Mouse (Mus musculus): ENCODE data around the gene Slc22a21. TPM values are rescaled to one million over a fixed set of nuclear protein-coding genes. Genes with fewer than 3 reads are reported as not detected.
"Not testable (repeated sequence)": the region's sequence is repeated elsewhere in the genome, so short reads cannot be mapped to it uniquely, and the experiment has no call there.

Slc22a21 gene
- total RNA-seq (2021): 1 to 10 TPM; 3.7 to 4.1 TPM
- long read RNA-seq, partial matches to known transcripts: 0 of 1 reads
- long read RNA-seq, other reads (novel, unspliced or antisense): 1 of 1 reads

- peak; percentile 74 to 77 for DNase-seq (ENCODE audit: low spot score in 2 of 2)
Measured at GRCm38 (mm10) chr11:53979788-53980621, at the start of gene Slc22a21. Gene Slc22a21, minus strand, starts transcription at chr11:53980332.

GRCm38 (mm10) chr11:54028997-54029396 lies 48.9 kb upstream of the Slc22a21 start:
- no peak for DNase-seq (ENCODE audit: low spot score in 2 of 2)

DNA sequence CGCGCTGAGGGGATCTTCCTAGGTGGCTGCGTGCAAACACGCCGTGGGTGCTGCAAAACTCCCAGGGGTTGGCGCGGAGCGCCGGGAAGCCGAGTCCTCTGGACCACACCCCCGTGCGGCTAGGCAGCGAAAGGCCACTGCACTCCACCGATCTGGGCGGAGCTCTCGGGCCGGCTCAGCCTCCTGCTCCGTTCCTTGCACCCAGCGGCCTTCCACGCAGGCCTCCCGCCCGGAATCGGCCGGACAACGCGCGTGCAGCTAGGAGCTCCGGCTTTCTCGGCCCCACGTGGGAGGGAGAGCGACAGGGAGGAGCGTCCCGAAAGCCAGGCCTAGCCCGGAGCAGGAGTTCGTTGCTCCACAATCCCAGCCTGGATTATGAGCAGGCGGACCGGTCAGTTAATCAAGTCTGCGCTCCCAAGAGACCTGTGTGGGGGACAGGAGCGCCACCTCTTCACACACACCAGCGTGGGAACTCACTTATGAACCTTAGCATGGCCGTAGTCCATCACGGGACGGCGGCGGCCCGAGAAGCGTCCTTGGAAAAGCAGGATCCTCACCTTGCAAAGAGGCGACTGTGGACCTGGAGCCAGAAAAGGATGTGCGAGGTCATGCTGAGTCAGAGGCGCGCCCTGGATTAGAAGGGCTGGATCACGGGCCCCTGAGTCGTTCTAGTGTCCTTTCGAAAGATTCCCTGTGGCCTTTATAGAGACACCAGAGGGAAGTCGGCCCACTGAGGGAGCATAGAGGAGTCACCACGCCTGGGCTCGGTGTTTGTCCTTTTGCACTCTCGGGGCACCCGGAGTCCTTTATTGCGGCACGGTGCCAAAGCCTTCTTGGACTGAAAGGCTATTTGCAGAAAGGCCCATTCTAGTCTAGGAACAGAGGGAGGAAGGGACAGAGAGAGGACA lies 48.2 kb upstream of the Slc22a21 start, which contains the start of gene Slc22a4:
Gene Slc22a4, minus strand, starts transcription at position 47 of the 908 bp plus-strand sequence.
- DNase-seq (ENCODE audit: low spot score in 2 of 2): peak; percentile 63 to 74

GRCm38 (mm10) chr11:54027131-54028043 lies 47.3 kb upstream of the Slc22a21 start:
- DNase-seq (ENCODE audit: low spot score in 2 of 2): peak in 1 of 2 experiments; percentile 40

DNA sequence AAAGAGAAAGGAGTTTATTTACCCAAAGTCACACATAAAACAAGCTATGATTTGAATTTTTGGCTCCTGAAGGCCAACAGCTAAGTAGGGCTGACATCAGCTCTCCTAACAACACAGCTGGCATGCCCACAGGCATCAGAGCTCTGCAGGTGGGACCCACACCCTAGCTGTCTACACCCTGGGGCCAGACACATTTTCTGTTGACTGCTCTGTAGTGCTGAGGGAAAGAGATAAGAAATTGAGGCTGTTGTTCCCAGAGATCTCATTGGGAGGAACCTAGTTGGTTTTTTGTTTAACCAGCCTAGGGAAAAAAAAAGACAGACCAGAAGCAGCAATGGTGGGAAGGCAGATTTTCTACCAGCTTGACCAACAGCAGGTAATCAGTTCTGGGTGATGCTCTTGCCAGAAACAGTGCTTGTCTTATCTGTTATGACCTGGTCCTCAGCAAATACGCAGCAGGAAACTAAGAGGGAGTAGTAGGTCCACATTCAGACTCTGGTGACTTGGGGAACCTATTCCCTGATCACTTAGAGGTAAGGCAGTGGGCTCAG lies 46.4 kb upstream of the Slc22a21 start:
- DNase-seq (ENCODE audit: low spot score in 2 of 2): no peak

GRCm38 (mm10) chr11:54021396-54022093 lies 41.4 kb upstream of the Slc22a21 start:
- DNase-seq (ENCODE audit: low spot score in 2 of 2): no peak

GRCm38 (mm10) chr11:54018893-54019732 lies 39.0 kb upstream of the Slc22a21 start:
- no peak for DNase-seq (ENCODE audit: low spot score in 2 of 2)

DNA sequence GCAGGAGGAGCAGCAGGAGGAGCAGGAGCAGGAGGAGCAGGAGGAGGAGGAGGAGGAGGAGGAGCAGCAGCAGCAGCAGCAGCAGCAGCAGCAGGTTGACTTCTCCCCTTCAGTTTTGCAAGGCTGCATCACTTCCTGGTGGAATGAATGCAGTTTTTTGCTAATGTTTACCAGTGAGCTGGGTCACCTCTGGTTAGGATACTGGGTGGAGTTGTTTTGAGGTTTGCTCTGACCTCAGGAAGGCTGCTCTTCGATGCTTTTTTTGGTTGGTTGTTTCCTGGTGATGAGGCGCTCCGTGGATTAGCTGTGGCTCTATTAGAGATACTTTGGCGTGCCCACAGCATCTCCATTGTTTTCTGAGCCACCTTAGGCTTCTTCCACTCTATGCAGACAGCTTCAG lies 37.5 kb upstream of the Slc22a21 start:
- DNase-seq (ENCODE audit: low spot score in 2 of 2): no peak

GRCm38 (mm10) chr11:54016051-54016450 lies 35.9 kb upstream of the Slc22a21 start:
- DNase-seq (ENCODE audit: low spot score in 2 of 2): no peak

DNA sequence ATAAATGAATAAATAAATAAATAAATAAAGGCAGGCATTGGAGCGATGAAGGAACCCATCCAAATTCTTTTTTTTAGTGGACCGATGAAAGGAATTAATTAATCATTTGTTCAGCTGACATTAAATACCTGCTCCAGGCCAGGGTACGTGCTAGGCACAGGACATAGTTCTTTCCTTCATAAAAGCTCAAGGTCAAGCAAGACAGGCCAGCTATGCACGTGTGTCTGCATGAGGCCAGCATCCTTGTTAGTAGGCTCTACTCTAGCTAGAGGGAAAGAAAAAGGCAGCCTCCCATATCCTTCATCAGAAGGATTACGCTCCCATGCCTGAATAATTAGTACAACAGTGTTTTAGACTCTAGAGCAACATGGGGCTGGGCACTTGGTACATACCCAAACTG lies 32.8 kb upstream of the Slc22a21 start:
- no peak for DNase-seq (ENCODE audit: low spot score in 2 of 2)

DNA sequence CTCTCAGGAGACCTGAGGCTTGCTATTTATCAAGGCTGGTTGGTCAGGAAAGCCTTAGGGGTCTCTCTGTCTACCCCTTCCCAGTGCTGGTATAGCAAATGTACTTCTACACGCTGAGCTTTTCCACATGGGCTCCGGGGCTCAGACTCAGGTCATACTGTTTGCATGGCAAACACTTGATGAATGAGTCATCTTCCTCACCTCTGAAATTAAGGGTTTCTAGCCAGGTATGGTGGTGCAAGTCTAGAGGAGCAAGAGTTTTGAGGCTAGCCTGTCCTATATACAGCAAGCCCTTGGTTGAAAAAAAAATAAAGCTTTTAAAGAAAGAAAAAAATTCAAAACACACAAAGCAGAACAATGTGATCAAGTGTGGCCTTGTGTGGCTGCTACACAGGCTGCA lies 31.1 kb upstream of the Slc22a21 start:
- no peak for DNase-seq (ENCODE audit: low spot score in 2 of 2)

DNA sequence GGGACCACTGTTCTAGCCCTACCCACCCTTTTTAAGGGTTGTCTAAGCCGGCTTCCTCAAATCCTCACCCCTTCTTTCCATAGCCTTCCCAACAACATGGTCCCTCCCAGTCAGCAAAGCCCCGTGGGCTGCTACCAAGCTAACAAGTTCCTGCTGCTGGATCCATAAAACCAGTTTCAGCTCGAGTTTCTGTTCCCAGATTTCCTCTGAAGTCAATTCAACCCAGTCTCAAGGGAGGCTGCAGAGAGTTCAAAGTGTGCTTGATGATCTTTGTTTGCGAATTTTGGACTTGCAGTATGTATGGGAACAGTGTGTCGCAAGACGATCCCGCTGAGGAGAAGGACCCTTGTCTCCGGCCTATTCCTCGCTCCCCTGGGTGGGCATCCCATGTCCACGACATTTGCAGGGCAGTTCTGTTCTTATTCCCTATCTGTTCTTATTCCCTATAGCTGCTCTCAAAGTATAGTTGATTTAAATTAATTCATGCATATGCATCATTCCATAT lies 28.3 kb upstream of the Slc22a21 start:
- DNase-seq (ENCODE audit: low spot score in 2 of 2): no peak

DNA sequence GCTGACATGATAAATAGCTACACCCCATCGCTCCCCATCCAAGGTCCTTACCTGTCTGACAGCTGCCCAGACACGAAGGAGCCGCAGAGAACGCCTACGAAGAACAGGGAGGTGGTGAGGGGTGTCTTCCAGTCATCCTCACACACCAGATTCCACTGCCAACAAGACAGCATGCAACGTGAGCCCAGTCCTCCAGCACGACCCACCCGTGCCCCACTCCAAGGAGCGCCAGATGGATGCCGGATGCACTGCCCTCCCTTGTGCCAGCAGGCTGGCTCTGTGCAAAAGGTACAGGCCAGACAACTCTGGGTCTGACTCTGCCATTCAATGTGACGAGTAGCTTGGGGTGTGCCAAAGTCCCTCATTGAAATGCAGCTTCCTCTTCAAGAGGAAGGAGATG lies 27.6 kb upstream of the Slc22a21 start:
- DNase-seq (ENCODE audit: low spot score in 2 of 2): no peak

GRCm38 (mm10) chr11:54006901-54007300 lies 26.8 kb upstream of the Slc22a21 start:
- no peak for DNase-seq (ENCODE audit: low spot score in 2 of 2)

DNA sequence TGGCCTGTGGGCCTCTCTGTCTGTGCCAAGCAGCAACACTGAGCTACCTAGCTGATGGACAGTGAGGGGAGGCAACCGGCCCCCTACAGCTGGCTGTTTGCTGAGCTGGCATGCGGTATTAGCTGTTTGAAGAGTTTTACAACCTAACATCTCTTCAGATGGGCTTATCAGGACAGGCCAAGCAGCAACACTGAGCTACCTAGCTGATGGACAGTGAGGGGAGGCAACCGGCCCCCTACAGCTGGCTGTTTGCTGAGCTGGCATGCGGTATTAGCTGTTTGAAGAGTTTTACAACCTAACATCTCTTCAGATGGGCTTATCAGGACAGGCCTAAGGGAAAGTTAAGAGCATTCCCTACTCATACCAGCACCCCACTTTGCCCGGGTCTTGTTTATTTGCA lies 26.2 kb upstream of the Slc22a21 start:
- DNase-seq (ENCODE audit: low spot score in 2 of 2): not testable (repeated sequence)

GRCm38 (mm10) chr11:54004734-54005133 lies 24.6 kb upstream of the Slc22a21 start:
- no peak for DNase-seq (ENCODE audit: low spot score in 2 of 2)

DNA sequence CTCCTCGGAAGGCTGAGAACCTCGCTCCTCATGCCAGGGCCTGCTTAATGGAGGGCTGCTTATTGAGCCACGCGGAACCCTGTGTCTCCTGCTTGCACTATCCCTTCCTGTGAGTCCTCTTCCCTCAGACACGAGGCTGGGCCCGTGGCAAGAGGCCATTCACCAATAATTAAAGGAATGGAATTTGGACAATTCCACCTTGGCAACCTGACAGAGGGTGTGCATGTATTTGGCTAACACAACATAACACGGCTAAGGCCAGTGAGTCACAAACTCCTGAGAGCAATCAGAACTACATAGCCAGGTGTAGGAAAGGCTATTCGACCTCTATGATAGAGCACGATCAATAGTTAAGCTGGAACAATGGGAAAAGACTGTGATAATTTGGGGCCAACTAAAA lies 24.1 kb upstream of the Slc22a21 start:
- DNase-seq (ENCODE audit: low spot score in 2 of 2): no peak
